Mouse (Mus musculus) urinary bladder, postnatal 14 days (tissue): ENCODE results near the gene Slc25a20.
"Not testable (repeated sequence)": the region's sequence is repeated elsewhere in the genome, so short reads cannot be mapped to it uniquely, and the experiment has no call there.

Experiments
- DNase-seq: peaks from one replicate; pipeline ENCODE4 v3.0.0; 2021; ENCODE audit warnings: low spot score

The Slc25a20 gene

DNA sequence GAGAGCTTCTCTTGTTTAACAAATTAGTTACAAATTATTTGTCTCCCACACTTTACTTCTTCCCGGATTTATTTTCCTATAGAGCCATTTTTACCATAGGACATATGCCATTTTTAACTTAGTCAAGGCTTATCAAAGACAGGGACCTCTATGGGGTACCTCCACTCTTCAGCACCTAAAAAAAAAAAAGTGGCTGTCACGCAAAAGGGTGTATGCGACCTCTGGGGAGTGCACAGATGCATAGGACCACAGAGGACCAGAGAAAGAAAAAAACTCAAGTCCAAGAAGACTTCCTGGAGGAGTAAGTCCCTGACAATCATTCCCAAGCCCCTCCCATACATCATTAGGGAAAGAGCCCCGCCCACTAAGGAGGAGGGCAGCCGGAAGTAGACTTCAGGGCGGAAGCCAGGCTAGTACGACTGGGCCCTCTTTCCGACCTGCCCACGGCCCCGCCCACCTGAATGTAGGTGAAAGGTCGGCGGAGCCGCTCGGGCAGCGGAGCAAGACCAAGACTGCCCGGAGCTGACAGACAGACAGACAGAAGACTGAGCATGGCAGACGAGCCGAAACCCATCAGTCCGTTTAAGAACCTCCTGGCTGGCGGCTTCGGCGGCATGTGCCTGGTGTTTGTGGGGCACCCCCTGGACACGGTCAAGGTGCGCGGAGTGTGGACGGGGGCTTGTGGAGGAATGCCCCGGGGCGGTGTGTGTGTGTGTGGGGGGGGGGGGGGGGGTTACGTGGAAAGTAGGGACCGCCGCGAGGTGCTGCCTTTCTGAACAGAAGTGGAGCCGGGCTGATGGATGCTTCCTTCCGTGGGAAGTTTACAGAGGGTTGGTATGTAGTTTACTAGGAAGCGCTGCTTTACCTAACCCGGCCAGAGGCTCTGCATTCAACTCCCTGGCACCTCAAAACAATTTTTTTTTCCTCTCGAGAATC is at the start of gene Slc25a20:
Slc25a20 (plus strand) TSS at position 412 of the 936 bp plus-strand sequence.
- peak; percentile 90 for DNase-seq

DNA sequence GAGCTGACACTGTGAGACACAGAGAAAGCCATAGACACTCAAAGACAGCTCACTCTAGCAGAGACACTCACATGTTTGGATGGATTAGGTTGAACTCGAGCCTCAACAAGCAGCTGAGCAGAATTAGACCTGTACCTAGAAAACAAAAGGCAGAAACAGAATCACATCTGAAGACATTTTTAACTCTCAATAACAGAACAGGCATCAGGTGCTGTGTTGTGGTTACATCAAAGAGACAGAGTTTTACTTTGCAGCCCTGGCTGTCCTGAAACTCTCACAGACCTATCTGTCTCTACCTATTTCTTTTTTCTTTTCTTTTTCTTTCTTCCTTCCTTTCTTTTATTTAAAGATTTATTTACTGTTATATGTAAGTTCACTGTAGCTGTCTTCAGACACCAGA is 44.6 kb upstream of the Slc25a20 start:
- DNase-seq: no peak

DNA sequence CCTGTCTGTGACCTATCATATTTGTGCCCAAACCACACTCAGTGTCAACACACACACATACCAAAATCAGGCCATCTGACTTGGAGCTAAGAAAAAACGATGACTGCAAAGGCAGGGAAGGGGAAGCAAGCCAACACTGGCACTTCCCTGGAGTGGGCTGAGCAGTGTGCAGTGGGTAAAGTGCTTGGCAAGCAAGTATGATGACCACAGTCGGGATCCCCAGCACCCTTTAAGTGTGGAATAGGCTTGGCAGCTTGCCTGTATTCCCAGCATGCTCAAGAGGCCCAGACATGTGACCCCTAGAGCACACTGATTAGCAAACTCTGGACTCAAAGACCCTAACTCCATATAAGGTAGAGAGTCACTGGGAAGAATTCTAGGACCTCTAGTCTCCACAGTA is 35.4 kb upstream of the Slc25a20 start:
- peak; percentile 11 for DNase-seq

DNA sequence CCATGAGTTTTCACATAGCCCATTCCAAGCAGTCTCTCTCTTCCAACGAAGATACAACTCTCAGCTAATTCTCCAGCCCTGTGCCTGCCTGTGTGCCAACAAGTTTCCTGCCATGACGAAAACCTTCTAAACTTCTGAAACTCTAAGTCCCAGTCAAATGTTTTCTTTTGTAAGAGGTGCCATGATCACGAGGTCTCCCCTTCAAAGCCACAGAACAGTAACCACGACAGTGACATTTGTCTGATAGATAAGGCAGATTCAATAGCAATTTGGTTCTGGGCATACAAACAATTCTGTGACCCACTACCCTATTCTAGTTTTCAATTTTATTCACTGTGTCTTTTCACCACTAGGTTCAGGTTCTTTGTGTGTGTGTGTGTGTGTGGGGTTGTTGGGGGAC is 33.7 kb upstream of the Slc25a20 start:
- DNase-seq: no peak

DNA sequence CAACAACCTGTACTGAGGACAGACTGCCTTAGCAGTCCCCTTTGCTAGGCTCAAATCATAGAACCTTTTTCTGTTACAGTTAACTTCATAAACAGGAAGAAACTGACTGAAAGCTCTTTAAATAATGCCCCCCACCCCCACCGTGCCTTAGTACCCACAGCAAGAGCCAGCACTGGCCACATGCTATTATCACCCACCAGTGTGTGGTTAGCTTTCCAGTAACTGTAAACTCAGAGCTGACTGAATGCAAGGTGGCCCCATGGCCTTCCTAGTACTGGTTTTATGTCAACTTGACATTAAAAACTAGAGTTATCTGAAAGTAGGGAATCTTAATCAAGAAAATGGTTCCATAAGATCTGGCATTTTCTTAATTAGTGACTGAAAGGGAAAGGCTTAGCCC is 31.2 kb upstream of the Slc25a20 start:
- no peak for DNase-seq

DNA sequence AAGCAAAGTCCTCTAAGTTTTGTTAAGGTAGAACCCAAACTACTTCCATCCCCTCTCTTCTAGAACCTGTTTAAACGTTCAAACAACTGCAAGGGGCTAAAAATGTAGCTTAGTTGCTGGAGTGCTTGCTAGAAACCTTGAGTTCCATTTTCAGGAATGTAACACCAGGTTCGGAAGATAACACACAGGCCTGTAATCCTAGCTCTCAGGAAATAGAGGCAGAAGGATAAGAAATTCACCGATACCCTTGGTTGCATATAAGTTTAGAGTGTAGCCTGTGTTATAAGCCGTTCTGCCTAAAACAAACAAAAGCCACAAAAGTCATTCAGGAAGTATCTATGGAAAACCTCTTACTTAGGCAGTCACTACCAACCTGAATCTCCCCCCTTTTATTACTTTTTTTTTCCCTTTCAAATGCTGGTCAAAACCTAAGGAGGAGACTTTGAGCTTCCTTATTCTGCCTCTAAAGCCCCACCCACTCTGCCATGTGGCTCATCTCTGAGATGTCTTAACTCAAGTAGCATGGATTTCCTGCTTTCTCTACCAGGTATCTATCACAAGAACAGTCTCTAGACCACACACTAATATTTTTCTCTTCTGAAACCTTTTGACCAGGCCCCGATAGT is 30.1 kb upstream of the Slc25a20 start:
- no peak for DNase-seq

DNA sequence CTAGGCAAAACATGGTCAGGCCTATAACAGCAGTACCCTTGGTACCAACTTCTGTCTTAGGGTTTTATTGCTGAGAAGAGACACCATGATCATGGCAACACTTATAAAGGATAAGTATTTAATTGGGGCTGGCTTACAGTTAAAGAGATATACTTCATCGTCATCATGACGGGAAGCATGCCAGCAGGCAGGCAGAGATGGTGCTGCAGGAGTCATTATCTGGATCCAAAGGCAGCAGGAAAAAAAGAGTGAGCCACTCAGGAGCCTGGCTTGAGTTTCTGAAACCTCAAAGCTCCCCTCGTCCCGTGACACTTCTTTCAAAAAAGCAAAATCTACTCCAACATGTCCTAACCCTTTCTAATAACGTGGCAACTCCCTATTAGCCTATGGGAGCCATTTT is 29.5 kb upstream of the Slc25a20 start:
- no peak for DNase-seq

DNA sequence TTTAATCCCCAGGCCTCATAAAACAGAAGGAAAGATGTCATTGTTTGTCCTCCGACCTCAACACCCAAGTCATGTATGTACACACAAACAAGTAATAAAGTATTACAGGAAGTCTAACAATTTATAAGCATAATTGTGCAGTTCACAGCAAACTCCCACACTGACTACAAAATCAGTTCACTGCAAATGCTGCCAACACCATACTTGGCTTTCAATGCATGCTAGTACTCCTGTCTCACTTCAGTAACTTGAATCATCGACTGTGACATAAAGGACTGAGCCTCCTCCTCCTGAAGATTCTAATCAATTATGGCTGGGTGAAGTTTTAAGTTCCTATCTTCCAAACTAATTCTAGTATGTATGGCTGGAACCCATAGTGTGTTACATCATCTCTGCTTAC is 28.0 kb upstream of the Slc25a20 start:
- DNase-seq: no peak

DNA sequence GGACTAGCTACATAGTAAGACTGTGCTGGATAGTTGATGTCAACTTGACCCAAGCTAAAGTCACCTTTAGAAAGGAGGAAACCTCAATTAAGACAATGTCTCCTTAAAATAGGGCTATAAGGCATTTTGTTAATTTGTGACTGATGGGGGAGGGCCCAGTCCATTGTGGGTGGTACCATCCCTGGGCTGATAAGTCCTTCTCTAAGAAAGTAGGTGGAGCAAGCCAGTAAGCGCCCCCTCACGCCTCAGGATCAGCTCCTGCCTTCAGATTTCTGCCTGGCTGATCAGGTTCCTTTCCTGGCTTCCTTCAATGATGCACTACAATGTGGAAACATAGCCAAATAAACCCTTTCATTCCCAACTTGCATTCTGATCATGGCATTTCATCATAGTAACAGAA is 26.5 kb upstream of the Slc25a20 start:
- DNase-seq: no peak

DNA sequence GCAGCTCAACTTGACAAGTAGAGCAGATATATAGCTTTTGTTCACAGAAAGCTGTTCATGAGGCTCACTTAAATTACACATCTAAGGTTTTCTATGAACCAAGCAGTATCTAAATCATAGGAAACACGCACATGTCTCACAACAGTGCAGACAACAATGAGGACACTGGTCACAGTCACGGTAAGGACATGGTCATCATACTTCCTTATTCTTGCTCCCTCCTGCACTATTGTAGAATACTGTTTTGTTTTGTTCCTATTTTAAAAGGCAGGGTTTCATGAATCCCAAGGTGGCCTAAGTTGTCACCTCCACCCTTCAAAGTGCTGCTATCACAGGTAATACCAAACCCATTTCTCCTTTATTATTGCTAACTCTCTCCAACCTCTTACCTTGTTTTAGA is 22.1 kb upstream of the Slc25a20 start:
- DNase-seq: no peak

DNA sequence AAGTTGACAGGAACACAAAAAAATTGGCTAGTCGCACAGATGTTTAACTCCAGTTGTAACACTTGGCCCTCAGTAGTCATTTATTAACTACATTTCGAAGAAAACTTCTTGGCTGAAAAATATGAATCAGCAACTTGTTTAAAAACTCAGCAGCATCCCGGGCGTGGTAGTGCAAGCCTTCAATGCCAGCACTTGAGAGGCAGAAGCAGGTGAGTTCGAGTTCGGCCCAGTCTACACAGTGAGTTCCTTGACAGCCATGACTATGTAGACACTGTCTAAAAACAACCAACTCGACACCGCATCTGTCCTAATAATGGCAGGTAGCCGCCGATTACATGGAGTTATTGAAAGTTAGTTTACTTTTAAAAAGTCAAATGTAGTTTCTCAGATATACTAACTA is 13.7 kb upstream of the Slc25a20 start:
- DNase-seq: peak; percentile 13

DNA sequence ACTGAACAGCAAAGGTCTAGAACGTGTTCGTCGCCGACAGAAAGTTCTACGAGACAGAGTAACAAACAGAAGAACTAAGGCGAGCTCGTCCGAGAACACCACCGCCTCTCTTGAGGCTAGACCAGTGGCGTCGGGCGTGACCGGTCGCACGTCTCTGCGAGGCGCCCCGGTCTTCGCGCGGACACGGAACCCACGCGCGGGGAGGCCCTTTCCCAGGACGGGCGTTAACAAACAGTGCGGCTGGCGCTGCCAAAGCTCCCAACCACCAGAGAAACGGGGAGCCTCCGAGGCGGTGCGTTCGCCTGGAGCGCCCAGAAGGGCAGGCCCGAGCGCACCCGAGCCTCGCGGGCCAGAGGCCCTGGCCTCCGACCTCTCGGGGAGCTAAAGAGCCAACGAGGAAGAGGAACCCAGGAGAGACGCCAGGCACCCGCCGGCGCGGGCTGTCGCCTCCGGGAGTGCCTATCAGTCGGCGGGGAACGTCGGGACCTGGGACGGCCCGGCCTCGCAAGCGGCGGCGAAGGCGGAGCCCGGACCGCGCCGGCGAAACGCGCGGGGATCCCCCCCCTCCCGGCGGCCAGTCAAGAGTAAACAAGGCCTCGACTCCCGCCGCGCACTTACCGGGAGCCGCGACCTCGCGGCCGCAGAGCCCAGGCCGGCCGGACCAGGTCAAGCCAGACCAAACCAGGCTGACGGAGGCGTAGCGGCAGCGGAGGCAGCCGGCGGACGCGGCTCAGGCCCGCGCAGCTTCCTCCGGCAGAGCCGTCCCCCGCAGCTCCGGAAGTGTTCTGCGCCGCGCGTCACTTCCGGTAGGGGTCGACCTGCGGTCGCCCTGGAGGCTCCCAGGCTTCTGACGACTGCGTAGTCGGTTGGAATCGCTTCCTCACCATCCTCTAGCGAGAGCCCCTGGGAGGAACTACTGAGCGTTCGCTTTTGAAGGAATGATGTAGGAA is 13.0 kb upstream of the Slc25a20 start, which contains the start of gene Arih2:
Arih2 (minus strand) TSS at position 776 of the 950 bp plus-strand sequence.
- peak; percentile 92 for DNase-seq

DNA sequence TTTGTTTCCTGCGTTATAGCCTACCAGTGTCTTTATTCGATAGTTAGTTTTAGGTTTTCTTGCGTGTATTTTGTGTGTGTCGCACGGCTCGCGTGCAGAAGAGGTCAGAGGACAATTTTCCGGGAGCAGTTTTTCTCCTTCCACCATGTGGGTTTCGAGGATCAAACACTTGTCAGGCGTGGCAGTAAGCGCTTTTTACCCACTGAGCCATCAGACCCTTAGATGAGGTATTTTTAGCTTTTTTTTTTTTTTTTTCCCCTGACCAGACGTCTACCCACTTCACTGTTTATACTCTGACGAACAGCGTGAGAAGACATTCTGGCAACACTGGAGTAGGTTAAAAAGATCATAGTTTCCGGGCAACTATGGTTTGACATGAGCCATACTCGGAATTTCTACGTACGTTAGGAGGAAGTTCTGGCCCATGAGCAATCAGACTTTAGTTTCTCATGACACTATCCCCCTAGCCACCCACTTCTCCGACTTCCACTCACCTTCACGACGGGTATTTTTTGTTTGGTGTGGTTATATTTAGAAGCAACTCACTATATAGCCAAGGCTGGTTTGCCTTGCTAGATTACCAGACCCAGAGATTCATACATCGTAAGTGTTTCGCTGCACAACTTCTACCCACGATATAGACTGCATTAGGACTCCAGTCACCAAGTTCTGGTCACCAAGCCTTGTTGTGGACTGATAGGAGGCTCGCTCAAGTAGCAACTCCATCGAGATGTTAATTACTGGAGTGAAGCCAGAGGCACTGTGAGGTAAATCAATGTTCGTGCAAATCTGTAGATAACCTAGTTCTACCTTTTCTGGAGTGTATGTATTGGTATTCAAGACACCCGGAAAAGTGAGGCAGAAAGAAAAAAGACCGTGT is 12.1 kb upstream of the Slc25a20 start:
- no peak for DNase-seq

DNA sequence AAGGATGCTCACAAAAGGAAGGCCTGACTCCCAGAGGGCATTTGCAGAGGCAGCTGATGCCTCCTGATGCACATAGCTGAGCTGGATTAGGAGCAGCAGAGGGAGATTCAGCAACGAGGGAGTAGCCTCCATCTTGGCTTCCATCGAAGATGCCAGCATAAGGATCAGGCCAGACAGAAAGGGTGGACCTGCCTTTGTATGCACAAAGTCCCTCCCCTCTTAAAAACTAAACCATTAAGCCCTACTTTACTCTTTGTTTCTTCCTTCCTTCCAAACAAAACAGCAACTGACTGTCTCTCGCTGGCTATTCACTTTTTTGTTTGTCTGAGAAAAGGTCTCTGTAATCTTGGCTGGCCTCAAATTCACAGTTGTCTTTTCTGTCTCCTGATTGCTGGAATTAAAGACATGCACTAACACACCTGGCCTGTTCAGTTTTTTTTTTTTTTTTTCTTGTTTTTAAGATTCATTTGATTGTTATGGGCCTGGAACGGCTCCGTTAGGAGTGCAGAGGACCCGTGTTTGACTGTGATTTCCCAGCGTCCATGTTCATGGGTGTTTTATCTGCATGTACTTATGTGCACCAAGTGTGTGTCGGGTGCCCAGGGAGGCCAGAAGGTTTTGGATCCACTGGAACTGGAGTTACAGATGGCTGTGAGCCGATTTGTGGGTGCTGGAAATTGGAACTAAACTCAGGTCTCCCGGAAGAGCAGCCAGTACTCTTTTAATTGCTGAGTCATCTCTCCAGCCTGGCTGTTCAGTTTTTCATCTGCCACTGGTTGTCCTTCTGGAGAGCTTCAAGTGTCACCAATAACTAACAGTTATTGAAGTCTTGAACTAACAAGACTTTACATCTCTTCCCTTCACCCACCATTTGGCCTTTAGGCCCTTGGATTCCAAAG is 7.1 kb upstream of the Slc25a20 start:
- DNase-seq: no peak

DNA sequence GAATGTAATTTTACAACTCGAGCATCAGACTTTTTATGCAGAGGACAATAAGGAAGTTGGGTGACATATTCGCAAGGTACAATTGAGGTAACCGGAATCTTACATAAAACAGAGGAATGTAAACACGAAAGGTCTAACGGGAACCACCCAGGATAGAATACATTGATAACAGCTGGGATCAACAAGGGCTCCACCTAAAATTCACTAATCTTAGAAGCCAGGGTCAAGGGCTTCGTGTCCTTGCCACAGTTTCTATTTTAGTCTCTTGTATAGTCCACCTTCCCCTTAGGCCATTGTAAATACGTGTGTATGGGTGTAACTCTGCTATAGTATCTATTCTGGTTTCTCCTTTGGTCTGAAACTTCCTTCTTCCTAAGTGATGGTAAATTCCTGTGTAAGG is 6.0 kb upstream of the Slc25a20 start:
- not testable (repeated sequence) for DNase-seq

DNA sequence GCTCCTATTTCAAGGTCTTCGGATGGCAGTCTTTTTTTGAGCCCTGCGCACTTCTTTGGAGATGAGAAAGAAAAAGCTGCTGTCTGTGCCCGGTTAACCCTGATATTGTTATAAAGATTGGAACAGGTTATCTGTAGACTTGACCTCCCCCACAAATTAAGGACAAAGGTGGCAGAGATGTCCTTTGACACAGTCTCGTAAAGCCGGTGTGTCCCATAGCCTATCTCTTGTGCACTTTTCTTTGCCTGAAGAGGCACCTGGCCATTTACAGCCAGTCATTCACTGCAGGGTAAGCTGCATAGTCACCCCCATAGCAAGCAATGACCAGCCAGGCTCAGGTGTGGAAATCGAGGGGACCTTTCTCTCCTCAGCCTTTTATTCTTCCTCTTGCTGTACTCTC is 772 bp downstream of the Slc25a20 start:
- DNase-seq: no peak

DNA sequence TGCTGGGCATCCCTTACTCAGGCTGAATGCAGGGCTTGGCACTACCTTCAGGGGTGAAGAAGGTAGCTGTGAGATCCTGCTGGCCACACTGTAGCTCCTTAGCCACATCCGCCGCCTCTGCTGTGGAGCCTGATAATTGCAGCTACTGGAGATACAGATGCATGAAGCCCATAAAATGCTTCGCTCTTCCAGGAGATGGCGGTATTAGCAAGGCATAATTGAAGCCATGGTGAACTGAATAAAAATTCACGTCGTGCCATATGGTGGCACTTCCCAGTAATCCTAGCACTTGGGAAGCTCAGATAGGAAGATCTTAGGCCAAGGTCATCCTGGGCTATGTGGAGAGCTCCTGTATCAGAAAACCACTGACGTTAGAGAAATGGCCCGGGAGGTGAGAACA is 8.0 kb downstream of the Slc25a20 start:
- DNase-seq: no peak

DNA sequence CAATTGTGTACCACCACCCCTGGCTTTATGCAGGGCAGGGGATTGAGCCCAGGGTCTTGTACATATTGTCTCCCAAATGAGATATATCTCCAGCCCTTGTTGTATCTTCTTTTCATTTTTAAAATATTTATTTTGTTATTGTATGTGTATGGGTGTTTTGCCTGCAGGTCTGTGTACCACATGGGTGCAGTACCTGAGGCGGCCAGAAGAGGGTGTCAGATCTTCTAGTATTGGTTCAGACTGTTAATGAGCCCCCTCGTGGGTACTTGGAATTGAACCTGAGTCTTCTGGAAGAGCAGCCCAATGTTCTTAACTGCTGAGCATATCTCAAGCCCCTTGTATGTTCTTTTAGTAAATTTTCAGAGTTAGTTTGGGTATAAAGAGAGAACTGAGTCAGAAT is 11.3 kb downstream of the Slc25a20 start:
- DNase-seq: no peak

DNA sequence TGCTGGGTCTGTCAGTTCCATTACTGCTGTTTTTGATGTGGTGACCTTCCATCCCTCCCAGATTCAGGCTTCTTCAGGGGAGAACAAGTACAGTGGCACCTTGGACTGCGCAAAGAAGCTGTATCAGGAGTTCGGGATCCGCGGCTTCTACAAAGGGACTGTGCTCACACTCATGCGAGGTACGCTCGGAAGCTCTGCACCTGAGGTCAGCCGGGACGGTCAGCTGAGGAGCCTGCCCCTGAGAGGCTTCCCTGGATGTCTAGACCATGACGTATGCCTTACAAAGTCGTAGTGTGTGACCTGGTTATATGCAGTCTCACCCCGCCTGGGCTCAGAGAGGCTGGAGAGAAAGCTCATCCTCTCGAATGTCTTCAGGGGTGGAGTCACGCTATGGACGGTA is 18.1 kb downstream of the Slc25a20 start:
- DNase-seq: no peak

DNA sequence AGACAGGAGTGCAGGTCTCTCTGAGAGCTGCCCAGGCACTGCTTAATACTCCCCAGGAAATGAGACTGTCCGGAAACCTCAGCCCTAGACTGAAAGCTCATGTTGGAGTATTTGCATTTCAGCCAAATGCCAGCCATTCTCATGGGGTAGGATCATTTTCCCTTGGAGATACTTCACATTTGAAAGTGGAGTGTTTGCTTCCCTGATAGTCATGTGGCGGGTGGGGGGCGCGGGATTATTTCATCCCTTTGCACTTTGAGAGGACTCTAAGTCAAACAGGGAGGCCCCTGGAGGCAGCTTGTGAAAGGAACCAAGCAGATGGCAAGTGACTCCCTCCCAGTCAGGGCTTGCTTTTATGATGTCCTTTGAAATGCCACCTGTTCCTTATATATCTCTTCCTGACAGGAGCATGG is 24.6 kb downstream of the Slc25a20 start:
- DNase-seq: no peak
